Mouse (Mus musculus): Measurements from ENCODE around the gene Wnt5b. TPM values are rescaled to one million over a fixed set of nuclear protein-coding genes. Genes with fewer than 3 reads are reported as not detected.

The Wnt5b gene
- polyA plus RNA-seq, 2 experiments, result 13.3 to 17.5 TPM

GRCm38 (mm10) chr6:119428611-119429010 is 115.5 kb downstream of the Wnt5b start:
- Histone ChIP-seq H3K9me3 (ENCODE audit: control insufficient read depth, low read length) (no peaks in the 10 kb centered on the region), H3K4me3 (replicated peaks; ENCODE audit: low read length) (no peak overlapping the region), H3K4me2 (replicated peaks; ENCODE audit: low read depth, low read length, severe bottlenecking) (no peak overlapping the region), H3K9ac (ENCODE audit: low read depth, low read length, severe bottlenecking) (no peak overlapping the region), H3K36me3 (ENCODE audit: control insufficient read depth, insufficient read depth, low read length) (peaks cover 13% of the 10 kb centered on the region), H3K27ac (replicated peaks; ENCODE audit: low read depth, low read length) (no peak overlapping the region), H3K4me1 (ENCODE audit: control insufficient read depth, insufficient read depth, low read length) (no peaks in the 10 kb centered on the region), H3K27me3 (ENCODE audit: control insufficient read depth, insufficient read depth, low read length) (no peaks in the 10 kb centered on the region)
- no peak for ATAC-seq (ENCODE audit: low FRiP score, low read depth)
- no peak for TF ChIP-seq POLR2A (IDR thresholded peaks at IDR 0.05; ENCODE audit: borderline replicate concordance, extremely low read depth, insufficient read depth, insufficient read length)
- no peak for DNase-seq (ENCODE audit: low spot score)
- WGBS, result 82% methylated on average over 3 of the region's 3 CpGs

GRCm38 (mm10) chr6:119421001-119421400 is 123.1 kb downstream of the Wnt5b start:
- Histone ChIP-seq H3K9me3 (ENCODE audit: control insufficient read depth, low read length) (no peaks in the 10 kb centered on the region), H3K36me3 (ENCODE audit: control insufficient read depth, insufficient read depth, low read length) (no peaks in the 10 kb centered on the region), H3K4me2 (replicated peaks; ENCODE audit: low read depth, low read length, severe bottlenecking) (no peak overlapping the region), H3K4me1 (ENCODE audit: control insufficient read depth, insufficient read depth, low read length) (no peaks in the 10 kb centered on the region), H3K9ac (ENCODE audit: low read depth, low read length, severe bottlenecking) (no peak overlapping the region), H3K27me3 (ENCODE audit: control insufficient read depth, insufficient read depth, low read length) (no peaks in the 10 kb centered on the region), H3K4me3 (replicated peaks; ENCODE audit: low read length) (no peak overlapping the region), H3K27ac (replicated peaks; ENCODE audit: low read depth, low read length) (no peak overlapping the region)
- ATAC-seq (ENCODE audit: low FRiP score, low read depth) (no peak), DNase-seq (ENCODE audit: low spot score) (no peak)
- no peak for TF ChIP-seq POLR2A (IDR thresholded peaks at IDR 0.05; ENCODE audit: borderline replicate concordance, extremely low read depth, insufficient read depth, insufficient read length)
- WGBS, result 81% methylated on average over 4 of the region's 4 CpGs

- Histone ChIP-seq H3K27me3 (ENCODE audit: control insufficient read depth, insufficient read depth, low read length) (no peaks in the 10 kb centered on the region), H3K36me3 (ENCODE audit: control insufficient read depth, insufficient read depth, low read length) (no peaks in the 10 kb centered on the region), H3K9me3 (ENCODE audit: control insufficient read depth, low read length) (no peaks in the 10 kb centered on the region), H3K4me1 (ENCODE audit: control insufficient read depth, insufficient read depth, low read length) (no peaks in the 10 kb centered on the region), H3K4me3 (replicated peaks; ENCODE audit: low read length) (no peak overlapping the region), H3K9ac (ENCODE audit: low read depth, low read length, severe bottlenecking) (no peak overlapping the region), H3K4me2 (replicated peaks; ENCODE audit: low read depth, low read length, severe bottlenecking) (no peak overlapping the region), H3K27ac (replicated peaks; ENCODE audit: low read depth, low read length) (no peak overlapping the region)
- WGBS, result 88% methylated on average over 5 of the region's 5 CpGs
- TF ChIP-seq POLR2A (IDR thresholded peaks at IDR 0.05; ENCODE audit: borderline replicate concordance, extremely low read depth, insufficient read depth, insufficient read length), result no peak
- no peak for ATAC-seq (ENCODE audit: low FRiP score, low read depth)
- no peak for DNase-seq (ENCODE audit: low spot score)
These were observed 123.8 kb downstream of the Wnt5b start for GRCm38 (mm10) chr6:119420357-119420756.

GRCm38 (mm10) chr6:119419412-119419811 is 124.7 kb downstream of the Wnt5b start:
- no peak overlapping the region for H3K9ac ChIP-seq (ENCODE audit: low read depth, low read length, severe bottlenecking)
- ATAC-seq (ENCODE audit: low FRiP score, low read depth) (no peak), DNase-seq (ENCODE audit: low spot score) (no peak)
- no peak for TF ChIP-seq POLR2A (IDR thresholded peaks at IDR 0.05; ENCODE audit: borderline replicate concordance, extremely low read depth, insufficient read depth, insufficient read length)
- H3K36me3 ChIP-seq (ENCODE audit: control insufficient read depth, insufficient read depth, low read length), result no peaks in the 10 kb centered on the region
- H3K4me3 ChIP-seq (replicated peaks; ENCODE audit: low read length), result no peak overlapping the region
- 54% methylated on average over 7 of the region's 7 CpGs for WGBS
- no peaks in the 10 kb centered on the region for H3K9me3 ChIP-seq (ENCODE audit: control insufficient read depth, low read length)
- H3K27ac ChIP-seq (replicated peaks; ENCODE audit: low read depth, low read length), result no peak overlapping the region
- no peak overlapping the region for H3K4me2 ChIP-seq (replicated peaks; ENCODE audit: low read depth, low read length, severe bottlenecking)
- H3K27me3 ChIP-seq (ENCODE audit: control insufficient read depth, insufficient read depth, low read length), result no peaks in the 10 kb centered on the region
- no peaks in the 10 kb centered on the region for H3K4me1 ChIP-seq (ENCODE audit: control insufficient read depth, insufficient read depth, low read length)

- WGBS, result 55% methylated on average over 7 of the region's 7 CpGs
- H3K4me3 ChIP-seq (replicated peaks; ENCODE audit: low read length), result no peak overlapping the region
- no peaks in the 10 kb centered on the region for H3K27me3 ChIP-seq (ENCODE audit: control insufficient read depth, insufficient read depth, low read length)
- no peak for TF ChIP-seq POLR2A (IDR thresholded peaks at IDR 0.05; ENCODE audit: borderline replicate concordance, extremely low read depth, insufficient read depth, insufficient read length)
- H3K36me3 ChIP-seq (ENCODE audit: control insufficient read depth, insufficient read depth, low read length), result no peaks in the 10 kb centered on the region
- DNase-seq (ENCODE audit: low spot score) (no peak), ATAC-seq (ENCODE audit: low FRiP score, low read depth) (no peak)
- H3K9me3 ChIP-seq (ENCODE audit: control insufficient read depth, low read length), result no peaks in the 10 kb centered on the region
- H3K4me1 ChIP-seq (ENCODE audit: control insufficient read depth, insufficient read depth, low read length), result no peaks in the 10 kb centered on the region
- no peak overlapping the region for H3K9ac ChIP-seq (ENCODE audit: low read depth, low read length, severe bottlenecking)
- no peak overlapping the region for H3K4me2 ChIP-seq (replicated peaks; ENCODE audit: low read depth, low read length, severe bottlenecking)
- H3K27ac ChIP-seq (replicated peaks; ENCODE audit: low read depth, low read length), result no peak overlapping the region
These were observed 125.5 kb downstream of the Wnt5b start for GRCm38 (mm10) chr6:119418392-119419251.

Measured in limb, embryonic 14.5 days (tissue).